Mouse (Mus musculus) kidney, postnatal 36 days (tissue): ENCODE results near the gene Pacrg.

Source experiments
- DNase-seq, 2 experiments: peaks; one replicate each; pipeline ENCODE4 v3.0.0; 2021 to 2022; ENCODE audit warnings: mixed read lengths in 2 of 2

Gene Pacrg

DNA sequence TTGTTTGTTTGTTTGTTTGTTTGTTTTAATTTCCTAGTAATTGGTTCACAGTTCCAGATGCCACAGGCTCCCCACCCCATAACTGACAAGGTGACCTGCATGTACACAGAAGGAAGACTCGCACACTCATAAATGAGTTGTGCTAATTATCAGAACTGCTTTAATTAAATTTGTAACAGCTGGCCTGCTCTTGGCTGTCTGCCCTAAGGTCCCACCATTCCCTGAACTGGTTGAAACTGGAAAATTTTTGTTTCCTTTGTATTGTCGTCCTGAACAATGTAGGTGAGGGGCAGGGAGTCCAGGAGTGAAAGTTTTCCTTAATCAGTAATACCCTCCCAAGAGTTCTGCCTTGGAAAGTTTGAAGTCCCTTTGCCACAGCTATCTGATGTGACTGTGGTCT lies 219.5 kb downstream of the Pacrg start:
- no peak for DNase-seq

- no peak for DNase-seq
Measured at GRCm38 (mm10) chr17:10619881-10620280, 220.2 kb downstream of the Pacrg start.

- DNase-seq: no peak
Measured at GRCm38 (mm10) chr17:10617656-10618055, 222.5 kb downstream of the Pacrg start.

DNA sequence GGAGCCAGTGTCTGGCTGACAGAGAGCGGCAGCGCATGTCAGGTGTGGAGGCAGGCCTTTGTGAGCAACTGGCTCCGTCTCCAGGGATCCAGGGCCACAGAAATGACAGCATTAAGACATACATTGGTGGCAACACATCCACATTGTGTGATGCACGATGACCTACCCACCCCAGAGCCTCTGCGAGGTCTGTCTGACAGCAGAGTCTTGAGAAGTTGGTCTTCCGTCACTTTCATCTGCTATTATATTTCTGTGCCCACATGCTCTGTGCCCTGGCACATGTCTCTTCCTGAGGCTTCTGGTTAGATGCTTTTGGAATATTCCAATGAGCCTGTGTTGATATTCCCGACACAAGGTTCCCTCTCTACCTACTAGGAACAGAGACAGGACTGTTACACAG lies 224.5 kb downstream of the Pacrg start:
- no peak for DNase-seq

GRCm38 (mm10) chr17:10614696-10615095 lies 225.4 kb downstream of the Pacrg start:
- peak; percentile 39 to 49 for DNase-seq

DNA sequence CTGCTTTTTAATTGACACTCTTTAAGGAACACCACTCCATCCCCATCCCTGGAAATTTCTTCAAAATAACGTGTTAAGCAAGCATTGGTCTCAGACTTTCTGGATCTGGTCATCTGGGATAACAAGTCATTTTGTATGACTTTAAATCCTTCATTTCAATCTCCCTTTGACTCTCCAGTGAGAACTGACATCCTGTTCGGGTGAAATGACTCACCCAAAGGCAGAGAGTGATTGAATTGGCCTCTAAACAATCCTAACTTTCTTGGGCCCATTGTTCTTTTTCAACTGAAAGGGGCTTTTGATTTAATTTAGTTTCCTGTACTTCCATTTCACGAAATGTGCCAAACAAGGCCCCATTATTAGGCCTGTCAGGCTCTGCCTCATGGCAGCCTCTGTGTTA lies 228.5 kb downstream of the Pacrg start:
- DNase-seq: no peak

DNA sequence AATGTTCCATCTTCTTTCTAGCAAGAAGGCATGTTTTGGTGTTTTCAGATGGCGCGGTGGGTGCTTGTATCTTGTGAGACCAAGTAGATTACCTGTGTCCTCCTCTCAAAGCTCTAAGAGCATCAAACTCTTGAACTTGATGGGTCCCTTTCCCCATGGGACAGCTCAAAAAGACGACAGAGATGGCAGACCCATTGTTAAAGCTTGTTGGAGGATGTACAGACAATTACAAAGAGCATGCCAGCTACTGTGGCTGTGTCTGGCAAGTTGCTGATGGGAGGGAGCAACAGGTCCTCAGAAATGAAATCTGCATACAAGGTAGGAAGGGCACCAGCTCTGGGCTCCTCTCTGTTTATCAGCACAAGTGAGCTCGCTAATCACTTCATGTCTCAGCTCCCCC lies 232.0 kb downstream of the Pacrg start:
- DNase-seq: no peak

GRCm38 (mm10) chr17:10606090-10606489 lies 234.0 kb downstream of the Pacrg start:
- DNase-seq: no peak

DNA sequence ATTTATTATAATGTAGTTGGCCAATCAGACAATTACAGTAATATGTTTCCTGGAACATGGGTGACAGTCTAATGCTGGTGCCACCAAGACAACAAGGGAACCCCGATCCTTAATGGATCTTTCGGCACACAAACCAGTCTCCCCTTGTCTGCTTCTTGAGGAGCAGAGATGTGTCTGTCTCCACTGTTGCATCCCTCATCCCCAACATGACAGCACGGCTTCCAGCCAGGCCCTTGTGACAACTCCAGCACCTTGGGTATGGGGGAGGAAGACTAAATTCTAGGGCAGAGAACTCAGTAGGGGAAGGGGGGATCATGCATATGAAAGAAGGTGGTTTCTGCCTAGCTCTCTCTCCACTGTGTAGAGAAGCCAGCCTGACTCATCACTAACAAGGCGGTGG lies 242.4 kb downstream of the Pacrg start:
- no peak for DNase-seq

DNA sequence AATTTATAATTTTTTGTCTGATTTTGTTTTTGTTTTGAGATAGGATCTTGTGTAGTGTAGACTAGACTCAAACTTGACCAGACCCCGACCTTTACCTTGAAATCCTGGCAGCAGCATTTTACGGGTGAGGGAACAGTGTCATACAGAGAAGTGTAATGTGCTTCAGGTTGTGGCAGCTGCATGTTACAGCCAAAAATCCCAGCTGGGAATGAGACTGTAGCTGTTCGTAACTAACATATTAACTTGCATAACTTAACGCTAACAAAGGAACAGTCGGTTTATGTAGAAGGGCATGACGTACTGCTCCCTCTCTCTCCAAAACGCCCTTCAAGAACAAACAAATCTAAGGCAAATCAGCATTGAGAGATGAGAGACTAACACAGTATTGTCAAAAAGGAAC lies 250.5 kb downstream of the Pacrg start:
- DNase-seq: no peak

DNA sequence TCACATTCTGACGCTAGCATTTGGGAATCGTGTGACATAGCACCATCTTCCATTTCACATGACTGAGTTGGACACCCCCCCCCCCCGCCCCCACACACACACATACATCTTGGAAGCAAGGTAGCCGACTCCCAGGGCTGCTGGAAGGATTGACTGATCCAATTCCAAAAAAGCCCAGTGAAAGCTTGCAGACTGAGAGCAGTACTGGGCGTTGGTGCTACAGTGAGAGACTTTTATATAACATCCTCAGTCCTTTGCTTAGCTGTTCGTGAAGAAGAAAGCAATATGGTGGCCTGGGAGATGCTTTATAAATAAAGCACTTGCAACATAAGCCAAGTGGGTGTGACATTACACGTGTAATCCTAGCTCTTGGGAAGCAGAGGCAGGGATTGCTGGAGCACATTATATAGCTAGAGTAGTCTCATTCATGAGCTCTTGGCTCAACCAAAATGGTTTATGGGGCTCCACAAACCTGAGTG lies 251.2 kb downstream of the Pacrg start:
- DNase-seq: no peak

DNA sequence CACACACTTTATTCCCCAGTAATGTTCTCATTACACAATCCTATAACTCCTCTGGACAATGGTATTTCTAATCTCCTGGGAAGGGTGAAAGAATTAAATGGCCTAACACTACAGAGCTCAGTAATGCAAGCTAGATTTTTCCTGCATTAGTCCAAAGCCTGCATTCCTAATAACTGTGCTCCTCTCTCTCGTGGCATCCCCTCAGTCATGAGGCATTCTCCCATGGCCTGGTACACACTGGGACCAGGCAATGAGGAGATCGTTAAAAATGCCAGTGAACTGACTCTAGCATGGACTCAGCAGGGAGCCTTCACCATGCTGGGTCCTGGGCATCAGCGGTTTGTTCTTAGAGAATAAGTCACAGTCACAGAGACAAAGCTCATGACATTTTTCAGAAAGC lies 256.8 kb downstream of the Pacrg start:
- no peak for DNase-seq

DNA sequence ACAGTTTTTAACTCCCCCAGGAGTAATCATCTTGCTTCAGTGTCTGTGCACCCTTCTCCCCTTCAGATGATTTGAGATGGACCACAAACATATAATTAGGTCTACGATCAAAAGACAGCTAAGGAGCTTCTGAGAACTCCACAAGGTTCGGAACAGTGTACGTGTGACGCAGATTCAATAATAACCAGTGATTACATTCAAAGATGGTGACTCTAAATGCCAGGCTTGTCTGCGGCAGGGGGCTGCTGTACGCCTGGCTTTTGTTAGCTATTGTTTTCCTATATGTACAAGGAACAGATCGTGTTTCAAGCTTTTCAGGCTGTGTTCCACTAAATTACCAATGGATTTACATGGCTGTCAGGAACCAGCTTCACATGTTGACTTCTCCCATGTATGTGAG lies 264.8 kb downstream of the Pacrg start:
- no peak for DNase-seq

DNA sequence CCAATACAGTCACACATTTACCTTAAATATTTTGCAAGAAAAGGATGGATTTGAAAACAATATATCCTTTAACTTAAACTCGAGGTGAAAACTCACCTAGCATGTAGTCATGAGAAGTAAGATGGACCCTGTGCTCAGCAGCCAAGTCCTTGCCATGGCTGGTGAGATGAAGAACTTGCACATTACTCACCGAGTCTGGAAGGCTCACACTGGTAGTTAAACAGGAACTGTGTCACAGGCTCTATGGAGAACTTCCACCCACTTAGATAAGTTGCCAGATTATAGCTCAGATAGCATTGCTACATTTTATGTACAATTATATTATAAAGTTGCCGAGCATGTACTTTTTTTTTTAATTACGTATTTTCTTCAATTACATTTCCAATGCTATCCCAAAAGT lies 267.7 kb downstream of the Pacrg start:
- DNase-seq: no peak

DNA sequence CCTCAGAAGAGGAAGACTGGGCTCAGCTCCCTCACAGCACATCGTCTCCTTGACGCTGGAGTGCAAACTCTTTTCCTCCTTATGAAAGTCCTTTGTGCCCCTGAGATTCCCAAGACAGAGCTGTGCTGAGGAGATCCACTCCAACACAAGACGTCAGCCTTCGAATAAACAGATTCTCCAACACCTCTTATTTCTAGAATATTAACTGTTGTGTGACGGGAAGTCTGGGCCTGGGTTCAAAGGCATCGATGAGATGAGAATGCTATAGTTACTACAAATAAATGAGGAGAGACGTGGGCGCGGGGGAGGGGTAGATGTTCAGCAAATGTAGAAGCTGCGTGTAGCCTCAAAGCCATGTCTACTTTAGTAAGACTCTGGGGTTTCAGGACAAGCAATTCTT lies 270.8 kb downstream of the Pacrg start:
- DNase-seq: no peak

- DNase-seq: no peak
Measured at GRCm38 (mm10) chr17:10567411-10567810, 272.7 kb downstream of the Pacrg start.

- no peak for DNase-seq
Measured at GRCm38 (mm10) chr17:10564191-10564590, 275.9 kb downstream of the Pacrg start.

DNA sequence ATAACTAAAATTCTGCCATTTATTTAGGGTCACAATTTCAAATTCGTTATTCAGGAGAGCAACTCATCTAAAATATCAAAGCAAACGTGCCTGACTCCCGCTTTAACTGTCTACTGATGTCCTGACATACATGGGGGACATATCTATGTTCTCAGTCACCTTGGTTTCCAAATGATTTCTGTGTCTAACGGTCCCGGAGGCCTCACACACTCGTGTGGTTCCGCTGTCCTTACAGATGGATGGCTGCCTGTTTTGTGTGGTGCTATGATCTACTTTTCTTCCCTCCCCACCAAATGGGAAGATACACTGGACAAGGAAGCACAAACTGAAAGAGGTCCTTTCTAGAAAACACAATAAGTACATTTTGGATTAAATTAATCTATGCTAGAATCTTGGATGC lies 277.2 kb downstream of the Pacrg start:
- no peak for DNase-seq

GRCm38 (mm10) chr17:10560053-10560452 lies 280.1 kb downstream of the Pacrg start:
- DNase-seq: no peak

- no peak for DNase-seq
Measured at GRCm38 (mm10) chr17:10558671-10559070, 281.4 kb downstream of the Pacrg start.

DNA sequence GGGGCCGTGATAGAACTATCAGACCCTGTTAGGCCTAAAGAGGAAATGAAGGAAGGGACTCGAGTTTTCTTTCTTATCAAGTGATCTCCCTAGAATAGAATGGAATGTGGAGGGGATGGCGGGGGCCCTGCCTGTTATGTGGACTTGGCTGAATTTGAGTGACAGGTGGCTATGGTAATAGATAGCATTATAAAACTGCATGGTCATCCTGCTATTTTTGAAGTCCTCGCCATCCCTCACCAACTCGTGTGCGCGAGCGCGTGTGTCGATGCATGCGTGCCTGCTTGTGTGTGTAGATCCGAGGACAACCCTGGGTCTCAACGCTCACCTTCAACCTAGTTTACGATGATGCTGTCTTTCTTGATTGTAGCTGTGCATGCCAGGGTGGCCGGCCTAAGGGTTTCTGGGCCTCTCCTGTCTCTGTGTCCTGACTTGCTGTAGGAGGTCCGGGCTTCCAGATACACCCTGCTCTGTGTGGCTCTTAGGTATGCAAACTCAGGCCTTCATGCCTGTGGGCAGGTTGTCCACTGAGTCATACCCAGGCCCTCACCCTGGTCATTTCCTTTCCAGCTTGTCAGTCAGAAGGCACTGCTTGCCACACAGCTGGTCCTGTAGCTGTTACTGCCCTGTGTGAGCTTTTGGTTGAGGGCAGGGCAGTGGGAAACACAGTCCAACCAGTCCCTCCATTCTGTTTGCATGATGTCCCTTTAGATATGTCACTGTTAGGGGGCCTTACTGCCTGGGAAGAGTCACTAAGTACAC lies 287.6 kb downstream of the Pacrg start:
- DNase-seq: no peak

DNA sequence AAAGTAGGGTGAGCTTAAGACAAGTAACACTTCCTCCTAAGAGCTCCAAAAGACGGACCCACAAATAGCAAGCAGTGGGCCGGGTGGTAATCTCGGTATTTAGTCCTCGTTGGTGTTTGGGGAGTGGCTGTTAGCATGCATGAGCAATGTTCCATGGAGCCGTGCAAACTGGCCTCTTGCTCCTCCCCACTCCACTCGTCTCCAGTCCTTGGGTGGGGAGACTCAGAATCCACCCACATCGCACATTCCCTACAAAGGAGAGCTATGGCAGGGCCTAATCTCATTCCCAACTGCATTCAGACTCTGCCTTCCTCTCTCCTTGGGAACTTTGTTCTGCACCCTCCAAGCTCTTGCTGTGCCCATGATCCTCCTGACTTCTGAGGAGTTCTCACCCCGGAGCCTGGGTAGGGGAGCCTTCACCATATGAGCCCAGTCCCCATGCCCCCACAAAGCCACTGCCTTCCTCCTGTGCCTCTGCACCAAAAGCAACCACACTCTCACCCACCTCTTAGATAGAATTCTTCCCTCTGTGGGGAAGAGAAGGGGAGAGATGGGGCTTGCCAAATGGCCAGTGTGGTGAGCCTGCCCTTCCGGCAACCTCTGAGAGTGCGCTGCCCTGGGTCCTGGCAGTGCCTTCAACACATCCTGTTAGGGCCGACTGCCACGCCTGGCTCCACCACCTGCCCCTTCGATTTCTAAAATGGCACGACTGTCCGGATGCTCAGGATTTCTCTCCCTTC lies 289.2 kb downstream of the Pacrg start:
- DNase-seq: no peak

- DNase-seq: no peak
Measured at GRCm38 (mm10) chr17:10549825-10550224, 290.3 kb downstream of the Pacrg start.

GRCm38 (mm10) chr17:10548969-10549368 lies 291.1 kb downstream of the Pacrg start:
- no peak for DNase-seq
